Mouse (Mus musculus) heart, embryonic 16.5 days (tissue): ENCODE results near the gene Kif24. TPM values are rescaled to one million over a fixed set of nuclear protein-coding genes. Genes with fewer than 3 reads are reported as not detected.

Source experiments
- ATAC-seq: fragments of 200-750 bp; cut with Nextera tagmentation; replicated peaks from 2 replicates; pipeline ENCODE4 v1.8.0; 2017; ENCODE audit warnings: moderate number of reproducible peaks; ENCODE audit not compliant: insufficient read depth, low FRiP score; ENCODE audit errors: extremely low read depth
- H3K27ac ChIP-seq: fragments of 300-500 bp; sonication (generic); 2 replicates; pipeline ENCODE4 v1.5.1; 2014; ENCODE audit warnings: mild to moderate bottlenecking, low read length, control low read depth, moderate library complexity
- H3K27me3 ChIP-seq: fragments of 300-500 bp; sonication (generic); 2 replicates; pipeline ENCODE4 v1.6.1; 2014; ENCODE audit warnings: low read length, mixed read lengths; ENCODE audit not compliant: control insufficient read depth, insufficient read depth
- H3K36me3 ChIP-seq: fragments of 300-500 bp; sonication (generic); 2 replicates; pipeline ENCODE4 v1.6.1; 2014; ENCODE audit not compliant: control insufficient read depth, insufficient read depth
- H3K4me1 ChIP-seq: fragments of 300-500 bp; sonication (generic); 2 replicates; pipeline ENCODE4 v1.6.1; 2014; ENCODE audit warnings: low read length, mixed read lengths; ENCODE audit not compliant: control insufficient read depth, insufficient read depth
- H3K4me2 ChIP-seq: fragments of 300-500 bp; sonication (generic); 2 replicates; pipeline ENCODE4 v1.6.1; 2014; ENCODE audit warnings: low read depth, mild to moderate bottlenecking, control low read depth, low read length
- H3K4me3 ChIP-seq: fragments of 300-500 bp; sonication (generic); 2 replicates; pipeline ENCODE4 v1.5.1; 2014; ENCODE audit warnings: mild to moderate bottlenecking, control low read depth, low read length
- H3K9ac ChIP-seq: fragments of 300-500 bp; sonication (generic); 2 replicates; pipeline ENCODE4 v1.6.1; 2014; ENCODE audit warnings: low read length, control low read depth
- H3K9me3 ChIP-seq: fragments of 300-500 bp; sonication (generic); replicated peaks from 2 replicates; pipeline ENCODE4 v1.6.1; 2016; ENCODE audit warnings: low read length; ENCODE audit not compliant: control insufficient read depth
- WGBS: fragments of 180-500 bp; shearing (Covaris S2); extraction: QIAGEN DNeasy Blood & Tissue Kit; methylation state at CpG from one replicate; pipeline ENCODE4 v1.1.7; 2014; 5-methylcytosine and 5-hydroxymethylcytosine counted together
- polyA plus RNA-seq: library from polyadenylated mRNA; unstranded; fragments of >200 nt; fragmentation: Nextera tagmentation; extraction: Ambion mirVana; gene quantifications from 2 replicates; pipeline ENCODE4 v1.2.1, GENCODE M21; 2015

Gene Kif24
- polyA plus RNA-seq, 1 experiment from 2014 or later, result 4.8 TPM

DNA sequence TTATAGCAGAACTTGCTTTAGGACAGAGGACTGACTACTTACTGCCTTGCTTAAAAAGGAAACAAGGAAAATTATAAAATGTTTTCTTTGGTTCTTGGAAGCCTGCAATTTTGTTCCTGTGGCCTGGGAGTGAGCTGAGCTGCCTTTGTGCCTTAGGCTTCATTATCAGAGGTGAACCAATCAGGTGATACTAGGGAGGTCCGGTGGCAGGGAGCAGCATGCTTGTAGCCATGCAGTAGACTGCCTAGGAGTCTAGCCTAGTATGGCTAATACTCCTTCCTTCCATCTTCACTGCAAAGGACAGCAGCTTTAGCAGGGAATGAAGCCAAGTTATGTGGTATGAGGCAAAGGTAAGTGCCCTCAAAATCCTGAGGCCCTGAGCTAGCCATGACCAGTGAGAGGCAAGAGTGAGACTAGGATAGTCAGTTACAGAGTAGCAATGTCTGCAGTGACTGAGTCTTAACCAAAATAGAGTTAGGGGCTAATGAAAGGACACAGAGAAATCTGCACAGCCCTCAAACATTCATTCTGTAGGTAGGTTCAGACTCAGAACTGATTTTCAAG is 78.2 kb downstream of the Kif24 start:
- no peak for ATAC-seq
- 53% methylated on average over 1 of the region's 1 CpGs for WGBS
- no peaks in the 10 kb centered on the region for H3K9me3 ChIP-seq
- no peaks in the 10 kb centered on the region for H3K4me1 ChIP-seq
- no peak overlapping the region for H3K27ac ChIP-seq
- no peak overlapping the region for H3K9ac ChIP-seq
- H3K4me2 ChIP-seq, result no peak overlapping the region
- H3K4me3 ChIP-seq, result no peak overlapping the region
- no peaks in the 10 kb centered on the region for H3K27me3 ChIP-seq
- peaks cover 24% of the 10 kb centered on the region for H3K36me3 ChIP-seq

DNA sequence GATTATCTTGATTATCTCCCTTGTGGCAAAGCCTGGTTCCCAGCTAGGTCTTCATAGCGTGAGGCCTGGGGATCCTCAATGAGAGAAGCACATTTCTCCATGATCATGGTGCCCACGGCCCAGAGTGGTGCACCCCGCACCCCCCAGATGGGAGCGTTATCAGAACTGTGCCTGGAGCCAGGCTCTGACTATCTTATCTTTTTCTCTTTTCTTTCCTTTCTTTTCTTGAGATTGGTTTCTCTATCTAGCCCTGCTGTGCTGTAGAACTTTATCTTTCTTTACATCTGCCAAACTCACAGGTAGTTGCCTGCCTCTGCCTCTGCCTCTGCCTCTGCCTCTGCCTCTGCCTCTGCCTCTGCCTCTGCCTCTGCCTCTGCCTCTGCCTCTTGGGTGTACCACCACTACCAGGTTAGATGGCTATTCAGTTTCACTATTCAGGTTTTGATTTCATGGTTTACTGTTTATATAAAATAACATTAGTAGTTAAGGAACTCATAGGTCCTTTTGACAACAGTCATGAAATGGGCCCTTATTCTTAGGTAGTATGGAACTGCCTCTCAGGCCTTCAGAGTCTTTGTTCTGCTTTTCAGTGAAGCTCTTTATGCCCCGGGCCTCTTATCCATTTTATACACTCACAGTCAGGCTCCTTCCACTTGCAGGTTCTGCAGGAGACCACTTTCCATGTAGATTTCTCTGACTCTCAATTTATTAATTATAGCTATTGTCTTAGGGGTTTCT is 83.3 kb downstream of the Kif24 start:
- Histone ChIP-seq H3K9me3 (no peaks in the 10 kb centered on the region), H3K4me1 (no peaks in the 10 kb centered on the region), H3K4me2 (no peak overlapping the region), H3K9ac (no peak overlapping the region), H3K27me3 (no peaks in the 10 kb centered on the region), H3K27ac (no peak overlapping the region), H3K36me3 (peaks cover 31% of the 10 kb centered on the region), H3K4me3 (no peak overlapping the region)
- WGBS, result 88% methylated on average over 5 of the region's 5 CpGs
- ATAC-seq, result no peak

- Histone ChIP-seq H3K27me3 (no peaks in the 10 kb centered on the region), H3K36me3 (peaks cover 42% of the 10 kb centered on the region), H3K9ac (no peak overlapping the region), H3K27ac (no peak overlapping the region), H3K4me2 (no peak overlapping the region), H3K9me3 (no peaks in the 10 kb centered on the region), H3K4me3 (no peak overlapping the region), H3K4me1 (no peaks in the 10 kb centered on the region)
- ATAC-seq, result no peak
Measured at GRCm38 (mm10) chr4:41377567-41377966, 87.1 kb downstream of the Kif24 start.

DNA sequence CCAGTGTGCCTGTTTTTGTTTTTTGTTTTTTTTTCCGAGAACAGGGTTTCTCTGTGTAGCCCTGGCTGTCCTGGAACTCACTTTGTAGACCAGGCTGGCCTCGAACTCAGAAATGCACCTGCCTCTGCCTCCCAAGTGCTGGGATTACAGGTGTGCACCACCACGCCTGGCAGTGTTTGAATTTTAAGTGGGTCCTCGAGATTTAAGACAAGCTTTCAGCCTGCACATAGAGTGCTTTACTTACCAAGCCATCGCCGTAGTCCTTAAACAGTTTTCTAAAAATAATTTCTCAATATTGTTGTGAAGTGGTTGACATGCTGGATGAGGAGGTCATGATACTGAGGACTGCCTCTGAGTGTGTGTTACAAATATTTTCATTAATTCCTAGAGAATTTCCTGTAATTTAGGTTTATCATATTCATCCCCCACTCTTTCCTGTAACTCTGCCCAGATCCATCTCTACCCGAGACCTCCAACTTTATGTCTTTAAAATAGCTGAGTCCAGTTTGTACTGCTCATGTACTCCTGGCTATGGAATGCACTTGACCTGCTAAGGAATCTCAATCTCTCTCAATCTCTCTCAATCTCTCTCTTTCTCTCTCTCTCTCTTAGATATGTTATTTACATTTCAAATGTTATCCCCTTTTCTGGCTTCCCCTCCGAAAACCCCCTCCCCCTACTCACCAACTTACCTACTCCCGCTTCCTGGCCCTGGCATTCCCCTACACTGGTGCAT is 94.8 kb downstream of the Kif24 start:
- 64% methylated on average over 9 of the region's 9 CpGs for WGBS

DNA sequence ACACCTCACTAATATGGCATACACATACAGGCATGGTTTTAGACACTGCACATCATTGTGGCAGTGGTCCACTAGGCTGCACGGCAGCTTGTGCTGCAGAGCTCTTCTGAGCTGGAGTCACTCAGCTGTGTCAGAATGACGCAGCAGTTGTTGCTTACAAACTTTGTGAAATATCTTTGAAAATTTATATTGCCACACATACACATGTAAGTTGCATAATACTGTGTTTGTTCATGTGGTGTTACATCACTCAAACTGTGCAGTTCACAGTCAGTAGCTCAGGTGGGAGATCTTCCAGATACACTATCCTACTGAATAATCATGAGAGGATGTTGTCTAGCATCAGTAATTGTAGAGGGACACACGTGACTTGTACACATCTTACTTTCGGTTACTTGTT is 96.5 kb downstream of the Kif24 start:
- H3K36me3 ChIP-seq, result peaks cover 11% of the 10 kb centered on the region
- WGBS, result 89% methylated on average over 4 of the region's 4 CpGs

More for the DNA sequence above, 94.8 kb downstream of the Kif24 start:
- Histone ChIP-seq H3K4me1 (0 out of 2 replicates have a peak, but pooled peaks cover 2% of the 10 kb centered on the region), H3K4me3 (no peak overlapping the region), H3K27me3 (no peaks in the 10 kb centered on the region), H3K9ac (no peak overlapping the region), H3K36me3 (peaks cover 17% of the 10 kb centered on the region), H3K4me2 (no peak overlapping the region), H3K27ac (no peak overlapping the region), H3K9me3 (no peaks in the 10 kb centered on the region)
- no peak for ATAC-seq

GRCm38 (mm10) chr4:41361059-41361458 is 103.6 kb downstream of the Kif24 start:
- 94% methylated on average over 3 of the region's 3 CpGs for WGBS
- no peak overlapping the region for H3K4me3 ChIP-seq
- no peak for ATAC-seq
- no peak overlapping the region for H3K9ac ChIP-seq
- H3K9me3 ChIP-seq, result no peaks in the 10 kb centered on the region
- H3K27ac ChIP-seq, result no peak overlapping the region
- H3K36me3 ChIP-seq, result peaks cover 3% of the 10 kb centered on the region; the same call in 1 of the 2 replicates
- no peaks in the 10 kb centered on the region for H3K4me1 ChIP-seq
- H3K27me3 ChIP-seq, result no peaks in the 10 kb centered on the region
- no peak overlapping the region for H3K4me2 ChIP-seq

More for the DNA sequence above, 96.5 kb downstream of the Kif24 start:
- no peak for ATAC-seq
- Histone ChIP-seq H3K27ac (no peak overlapping the region), H3K4me1 (0 out of 2 replicates have a peak, but pooled peaks cover 2% of the 10 kb centered on the region), H3K9ac (no peak overlapping the region), H3K4me3 (no peak overlapping the region), H3K4me2 (no peak overlapping the region), H3K27me3 (no peaks in the 10 kb centered on the region), H3K9me3 (no peaks in the 10 kb centered on the region)

- Histone ChIP-seq H3K4me3 (no peak overlapping the region), H3K36me3 (peaks cover 8% of the 10 kb centered on the region), H3K4me2 (no peak overlapping the region), H3K4me1 (no peaks in the 10 kb centered on the region), H3K9ac (no peak overlapping the region), H3K9me3 (no peaks in the 10 kb centered on the region), H3K27ac (no peak overlapping the region), H3K27me3 (no peaks in the 10 kb centered on the region)
- 81% methylated on average over 7 of the region's 7 CpGs for WGBS
- no peak for ATAC-seq
Measured at GRCm38 (mm10) chr4:41359358-41359757, 105.3 kb downstream of the Kif24 start.

GRCm38 (mm10) chr4:41358669-41359068 is 106.0 kb downstream of the Kif24 start:
- no peak for ATAC-seq
- Histone ChIP-seq H3K9me3 (no peaks in the 10 kb centered on the region), H3K27ac (no peak overlapping the region), H3K9ac (no peak overlapping the region), H3K4me3 (no peak overlapping the region), H3K27me3 (no peaks in the 10 kb centered on the region), H3K36me3 (peaks cover 8% of the 10 kb centered on the region), H3K4me2 (no peak overlapping the region), H3K4me1 (no peaks in the 10 kb centered on the region)
- WGBS, result 88% methylated on average over 2 of the region's 2 CpGs

GRCm38 (mm10) chr4:41357154-41357553 is 107.5 kb downstream of the Kif24 start:
- Histone ChIP-seq H3K9ac (no peak overlapping the region), H3K4me1 (no peaks in the 10 kb centered on the region), H3K4me3 (no peak overlapping the region), H3K4me2 (no peak overlapping the region), H3K27me3 (no peaks in the 10 kb centered on the region), H3K36me3 (peaks cover 13% of the 10 kb centered on the region), H3K27ac (no peak overlapping the region), H3K9me3 (no peaks in the 10 kb centered on the region)
- WGBS, result 84% methylated on average over 2 of the region's 2 CpGs
- ATAC-seq, result no peak
